ENCODE assay signal across 11 mouse cellular contexts in the genomic region with DNA sequence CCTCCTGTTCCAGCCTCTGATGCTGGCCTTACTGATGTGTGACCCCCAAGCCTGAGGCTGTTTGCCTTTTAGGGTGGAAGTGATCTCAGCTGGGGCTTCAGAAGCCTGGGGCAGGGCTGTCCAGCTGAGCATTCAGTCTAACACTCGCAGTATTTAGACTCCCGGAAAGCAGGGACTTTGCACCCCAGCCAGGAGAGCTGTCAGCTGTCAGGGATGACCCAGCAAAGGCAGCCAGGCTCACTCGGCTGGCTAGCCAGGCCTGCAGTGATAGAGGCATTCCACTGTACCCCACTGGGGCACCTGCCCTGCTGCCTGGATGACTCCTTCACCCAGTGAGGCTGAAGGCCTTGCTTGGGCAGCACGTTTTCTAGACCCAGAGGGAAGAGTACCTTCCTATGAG. TPM values are rescaled to one million over a fixed set of nuclear protein-coding genes. Genes with fewer than 3 reads are reported as not detected.
DNase-seq lines count a peak whose midpoint lies in the region; ATAC-seq and TF ChIP-seq lines count a peak whose summit lies in the region.
"Had no signal": no experiment of that assay in that cellular context is flagged by ENCODE, and none has a peak within 500 bp of the region (broad histone marks: within the 10 kb centered on the region; RNA-seq: fewer than 3 reads in every experiment).

No protein-coding gene starts in this region.

- no peak for ATAC-seq in kidney, embryonic 14.5 days (ENCODE audit: low FRiP score, low TSS enrichment)
- ATAC-seq in heart, embryonic 13.5 days (ENCODE audit: extremely low read depth, insufficient number of reproducible peaks, low FRiP score, low TSS enrichment), result no peak
- ATAC-seq in kidney, embryonic 15.5 days (replicated peaks; ENCODE audit: low FRiP score), result no peak
- ATAC-seq in midbrain, embryonic 14.5 days (ENCODE audit: low FRiP score, low TSS enrichment), result no peak
- ATAC-seq: CD4-positive, CD25-positive, alpha-beta regulatory T cell, adult 4 months had no signal

- 72% methylated on average over 4 of the region's 4 CpGs for WGBS in kidney, embryonic 14.5 days
- WGBS in heart, embryonic 13.5 days, result 34% methylated on average over 4 of the region's 4 CpGs
- WGBS in kidney, embryonic 15.5 days, result 51% methylated on average over 4 of the region's 4 CpGs
- WGBS in midbrain, embryonic 14.5 days, result 69% methylated on average over 4 of the region's 4 CpGs
- WGBS in thymus, adult 2 months, result 89% methylated on average over 4 of the region's 4 CpGs

- TF ChIP-seq CTCF in thymus, adult 2 months (IDR thresholded peaks at IDR 0.05; ENCODE audit: borderline replicate concordance, control insufficient read depth, extremely low read depth, insufficient read depth, low read length, poor library complexity), result no peak

- H3ac ChIP-seq in myocyte (ENCODE audit: control insufficient read depth, insufficient read length), result no peak overlapping the region

- TF ChIP-seq POLR2A in myocyte (IDR thresholded peaks at IDR 0.05; ENCODE audit: insufficient read length, low read depth), result no peak
- TF ChIP-seq POLR2A in thymus, adult 2 months (IDR thresholded peaks at IDR 0.05; ENCODE audit: control insufficient read depth, extremely low read depth, insufficient read depth, low read length, poor library complexity), result no peak

- no peaks in the 10 kb centered on the region for H3K9me3 ChIP-seq in kidney, embryonic 14.5 days (ENCODE audit: control insufficient read depth, low read length)
- no peaks in the 10 kb centered on the region for H3K9me3 ChIP-seq in heart, embryonic 13.5 days
- no peaks in the 10 kb centered on the region for H3K9me3 ChIP-seq in kidney, embryonic 15.5 days (replicated peaks)
- H3K9me3 ChIP-seq in midbrain, embryonic 14.5 days (ENCODE audit: control insufficient read depth, low read length), result no peaks in the 10 kb centered on the region
- H3K9me3 ChIP-seq: lung, embryonic 15.5 days had no signal

- H3K4me3 ChIP-seq in kidney, embryonic 14.5 days (ENCODE audit: low read length), result no peak overlapping the region
- no peak overlapping the region for H3K4me3 ChIP-seq in heart, embryonic 13.5 days
- H3K4me3 ChIP-seq in kidney, embryonic 15.5 days (replicated peaks), result no peak overlapping the region
- no peak overlapping the region for H3K4me3 ChIP-seq in myocyte
- no peak overlapping the region for H3K4me3 ChIP-seq in midbrain, embryonic 14.5 days (replicated peaks; ENCODE audit: low read depth, low read length)
- H3K4me3 ChIP-seq in thymus, adult 2 months (ENCODE audit: control insufficient read depth, insufficient read depth, low read length), result no peak overlapping the region
- H3K4me3 ChIP-seq: lung, embryonic 15.5 days had no signal

- no peaks in the 10 kb centered on the region for H3K79me2 ChIP-seq in myocyte (ENCODE audit: control insufficient read depth, insufficient read depth)

- no peak overlapping the region for H3K27ac ChIP-seq in kidney, embryonic 14.5 days (ENCODE audit: low read depth, low read length)
- peak overlapping the region; percentile 44 for H3K27ac ChIP-seq in heart, embryonic 13.5 days (replicated peaks)
- peak overlapping the region; percentile 30; the same call in 1 of the 2 replicates for H3K27ac ChIP-seq in kidney, embryonic 15.5 days
- no peak overlapping the region for H3K27ac ChIP-seq in midbrain, embryonic 14.5 days (replicated peaks; ENCODE audit: low read depth, low read length)
- H3K27ac ChIP-seq in thymus, adult 2 months (ENCODE audit: control insufficient read depth, insufficient read depth, low read length), result no peak overlapping the region
- H3K27ac ChIP-seq: lung, embryonic 15.5 days had no signal

- no peak overlapping the region for H3K4me2 ChIP-seq in kidney, embryonic 14.5 days (replicated peaks; ENCODE audit: low read depth, low read length)
- H3K4me2 ChIP-seq in heart, embryonic 13.5 days, result 0 out of 2 replicates have a peak overlapping the region, but pooled peaks have one; percentile 5
- H3K4me2 ChIP-seq in kidney, embryonic 15.5 days, result no peak overlapping the region
- H3K4me2 ChIP-seq in myocyte (ENCODE audit: low read depth), result no peak overlapping the region
- H3K4me2 ChIP-seq in midbrain, embryonic 14.5 days (ENCODE audit: low read length), result no peak overlapping the region
- H3K4me2 ChIP-seq: lung, embryonic 15.5 days had no signal

- no peaks in the 10 kb centered on the region for H3K27me3 ChIP-seq in kidney, embryonic 14.5 days (ENCODE audit: control insufficient read depth, insufficient read depth, low read length)
- H3K27me3 ChIP-seq in heart, embryonic 13.5 days (replicated peaks), result no peaks in the 10 kb centered on the region
- no peaks in the 10 kb centered on the region for H3K27me3 ChIP-seq in kidney, embryonic 15.5 days
- no peaks in the 10 kb centered on the region for H3K27me3 ChIP-seq in myocyte (ENCODE audit: control insufficient read depth, insufficient read depth, insufficient read length)
- H3K27me3 ChIP-seq in midbrain, embryonic 14.5 days (ENCODE audit: control insufficient read depth, insufficient read depth, low read length), result no peaks in the 10 kb centered on the region
- no peaks in the 10 kb centered on the region for H3K27me3 ChIP-seq in thymus, adult 2 months (ENCODE audit: control insufficient read depth, insufficient read depth, low read length)
- H3K27me3 ChIP-seq: lung, embryonic 15.5 days had no signal

- peak; percentile 70 for DNase-seq in kidney, adult 11 months
- DNase-seq in frontal cortex, postnatal 14 days (ENCODE audit: low spot score in 2 of 2), result no peak
- DNase-seq in midbrain, embryonic 14.5 days, result no peak
- no peak for DNase-seq in thymus, adult 2 months
- DNase-seq: retina, postnatal 1 day had no signal

- peaks cover 21% of the 10 kb centered on the region for H3K36me3 ChIP-seq in kidney, embryonic 14.5 days (ENCODE audit: control insufficient read depth, insufficient read depth, low read length)
- H3K36me3 ChIP-seq in heart, embryonic 13.5 days, result peaks cover 41% of the 10 kb centered on the region
- peaks cover 26% of the 10 kb centered on the region for H3K36me3 ChIP-seq in kidney, embryonic 15.5 days
- no peaks in the 10 kb centered on the region for H3K36me3 ChIP-seq in myocyte (ENCODE audit: control insufficient read depth, insufficient read depth)
- H3K36me3 ChIP-seq in midbrain, embryonic 14.5 days (ENCODE audit: control insufficient read depth, insufficient read depth, low read length), result peaks cover 6% of the 10 kb centered on the region; the same call in 1 of the 2 replicates
- H3K36me3 ChIP-seq in thymus, adult 2 months (ENCODE audit: control insufficient read depth, insufficient read depth, low read length), result peaks cover 18% of the 10 kb centered on the region

- peaks cover 8% of the 10 kb centered on the region; the same call in 1 of the 2 replicates for H3K4me1 ChIP-seq in kidney, embryonic 14.5 days (ENCODE audit: control insufficient read depth, insufficient read depth, low read length)
- peaks cover 45% of the 10 kb centered on the region for H3K4me1 ChIP-seq in heart, embryonic 13.5 days
- peaks cover 23% of the 10 kb centered on the region for H3K4me1 ChIP-seq in kidney, embryonic 15.5 days
- H3K4me1 ChIP-seq in midbrain, embryonic 14.5 days (ENCODE audit: control insufficient read depth, insufficient read depth, low read length), result no peaks in the 10 kb centered on the region
- H3K4me1 ChIP-seq in thymus, adult 2 months (replicated peaks; ENCODE audit: control insufficient read depth, insufficient read depth, low read length), result no peaks in the 10 kb centered on the region

- H3K9ac ChIP-seq in kidney, embryonic 14.5 days (ENCODE audit: low read depth, low read length), result no peak overlapping the region
- peak overlapping the region; percentile 59 for H3K9ac ChIP-seq in heart, embryonic 13.5 days
- H3K9ac ChIP-seq in kidney, embryonic 15.5 days, result no peak overlapping the region
- H3K9ac ChIP-seq in midbrain, embryonic 14.5 days (replicated peaks; ENCODE audit: low read length), result no peak overlapping the region
- H3K9ac ChIP-seq: lung, embryonic 15.5 days had no signal

TF ChIP-seq in myocyte, 11 proteins besides CTCF, POLR2A, EP300 and RAD21 (continues in another document):
- TF ChIP-seq TCF3 (IDR thresholded peaks at IDR 0.05; ENCODE audit: insufficient read length, low read depth) (no peak), SRF (IDR thresholded peaks at IDR 0.05; ENCODE audit: control insufficient read depth, insufficient read length, low read depth) (no peak)

RNA-seq across cellular contexts. Expression of gene Gpx3, which starts 3.7 kb away (rescaled TPM):
- 83.0 and 101 TPM in 2 replicates for polyA plus RNA-seq in kidney, embryonic 14.5 days (2014; fragmentation: Nextera tagmentation; extraction: Ambion mirVana)
- 1,129 and 1,294 TPM in 2 replicates for polyA plus RNA-seq in heart, embryonic 13.5 days (2015; fragmentation: Nextera tagmentation; extraction: Ambion mirVana)
- polyA plus RNA-seq in kidney, embryonic 15.5 days (2015; fragmentation: Nextera tagmentation; extraction: Ambion mirVana), result 156 and 157 TPM in 2 replicates
- polyA plus RNA-seq in myocyte (2012; fragmentation: generic; extraction: Trizol), result 9.4 TPM
- polyA plus RNA-seq in midbrain, embryonic 14.5 days (2014; fragmentation: Nextera tagmentation; extraction: Ambion mirVana), result 22.2 and 22.6 TPM in 2 replicates
- polyA plus RNA-seq in thymus, adult 2 months (2012; rRNA removed), result 120 and 133 TPM in 2 replicates

RNA-seq across cellular contexts. Expression of gene Hint1, which starts 39.7 kb away (rescaled TPM):
- polyA plus RNA-seq in kidney, embryonic 14.5 days (2014; fragmentation: Nextera tagmentation; extraction: Ambion mirVana), result 720 and 912 TPM in 2 replicates
- 637 and 710 TPM in 2 replicates for polyA plus RNA-seq in heart, embryonic 13.5 days (2015; fragmentation: Nextera tagmentation; extraction: Ambion mirVana)
- polyA plus RNA-seq in kidney, embryonic 15.5 days (2015; fragmentation: Nextera tagmentation; extraction: Ambion mirVana), result 683 and 778 TPM in 2 replicates
- polyA plus RNA-seq in myocyte (2012; fragmentation: generic; extraction: Trizol), result 860 TPM
- 751 and 917 TPM in 2 replicates for polyA plus RNA-seq in midbrain, embryonic 14.5 days (2014; fragmentation: Nextera tagmentation; extraction: Ambion mirVana)
- polyA plus RNA-seq in thymus, adult 2 months (2012; rRNA removed), result 322 and 336 TPM in 2 replicates

RNA-seq across cellular contexts. Expression of gene Lyrm7, which starts 45.2 kb away (rescaled TPM):
- 6.7 and 9.6 TPM in 2 replicates for polyA plus RNA-seq in kidney, embryonic 14.5 days (2014; fragmentation: Nextera tagmentation; extraction: Ambion mirVana)
- polyA plus RNA-seq in heart, embryonic 13.5 days (2015; fragmentation: Nextera tagmentation; extraction: Ambion mirVana), result 12.2 and 17.2 TPM in 2 replicates
- polyA plus RNA-seq in kidney, embryonic 15.5 days (2015; fragmentation: Nextera tagmentation; extraction: Ambion mirVana), result 5.3 and 8.6 TPM in 2 replicates
- 2.2 TPM for polyA plus RNA-seq in myocyte (2012; fragmentation: generic; extraction: Trizol)
- polyA plus RNA-seq in midbrain, embryonic 14.5 days (2014; fragmentation: Nextera tagmentation; extraction: Ambion mirVana), result 14.4 and 15.6 TPM in 2 replicates
- polyA plus RNA-seq in thymus, adult 2 months (2012; rRNA removed), result 2.9 and 3.5 TPM in 2 replicates

RNA-seq across cellular contexts. Expression of gene Tnip1, which starts 56.8 kb away (rescaled TPM):
- 12.3 and 14.8 TPM in 2 replicates for polyA plus RNA-seq in kidney, embryonic 14.5 days (2014; fragmentation: Nextera tagmentation; extraction: Ambion mirVana)
- polyA plus RNA-seq in heart, embryonic 13.5 days (2015; fragmentation: Nextera tagmentation; extraction: Ambion mirVana), result 18.6 and 21.2 TPM in 2 replicates
- 16.8 and 20.7 TPM in 2 replicates for polyA plus RNA-seq in kidney, embryonic 15.5 days (2015; fragmentation: Nextera tagmentation; extraction: Ambion mirVana)
- 34.5 TPM for polyA plus RNA-seq in myocyte (2012; fragmentation: generic; extraction: Trizol)
- 15.1 and 15.5 TPM in 2 replicates for polyA plus RNA-seq in midbrain, embryonic 14.5 days (2014; fragmentation: Nextera tagmentation; extraction: Ambion mirVana)
- 114 and 121 TPM in 2 replicates for polyA plus RNA-seq in thymus, adult 2 months (2012; rRNA removed)

Comparison
In these comparisons a context has a peak if more than half of its experiments do, and no peak if none do; other contexts are left out.
1. H3K27ac ChIP-seq: peak in heart, embryonic 13.5 days (single experiment) and kidney, embryonic 15.5 days (single experiment); none in kidney, embryonic 14.5 days (single experiment), midbrain, embryonic 14.5 days (single experiment) and thymus, adult 2 months (single experiment).